Mouse (Mus musculus) liver (tissue): ENCODE measurements around the gene Trpt1.
A peak's percentile ranks its signal among the peaks of the same experiment; 100 is the strongest.

ENCODE experiments used
- DNase-seq: peaks from one replicate; pipeline ENCODE4 v3.0.0-alpha.2; 2020; ENCODE audit warnings: mixed read lengths

Trpt1 gene

DNA sequence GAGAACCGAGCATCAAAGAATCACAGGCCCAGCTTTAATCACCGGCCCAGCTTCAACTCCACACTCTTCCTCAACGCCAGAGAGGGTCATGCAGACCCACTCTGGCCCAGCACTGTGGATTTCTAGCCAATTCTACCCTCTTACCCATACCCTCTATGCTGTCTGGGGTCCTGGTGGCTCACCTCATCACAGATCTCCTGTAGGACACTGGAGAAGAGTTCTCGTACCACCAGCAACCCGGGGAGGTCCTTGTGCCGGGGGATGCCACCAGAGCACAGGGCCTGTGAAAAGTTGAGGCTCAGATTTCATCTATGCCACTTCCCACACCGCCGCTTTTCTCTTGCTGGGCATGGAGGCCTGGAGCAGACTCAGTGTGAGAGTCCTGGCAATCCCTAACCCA is 1.4 kb upstream of the Trpt1 start:
- no peak for DNase-seq

DNA sequence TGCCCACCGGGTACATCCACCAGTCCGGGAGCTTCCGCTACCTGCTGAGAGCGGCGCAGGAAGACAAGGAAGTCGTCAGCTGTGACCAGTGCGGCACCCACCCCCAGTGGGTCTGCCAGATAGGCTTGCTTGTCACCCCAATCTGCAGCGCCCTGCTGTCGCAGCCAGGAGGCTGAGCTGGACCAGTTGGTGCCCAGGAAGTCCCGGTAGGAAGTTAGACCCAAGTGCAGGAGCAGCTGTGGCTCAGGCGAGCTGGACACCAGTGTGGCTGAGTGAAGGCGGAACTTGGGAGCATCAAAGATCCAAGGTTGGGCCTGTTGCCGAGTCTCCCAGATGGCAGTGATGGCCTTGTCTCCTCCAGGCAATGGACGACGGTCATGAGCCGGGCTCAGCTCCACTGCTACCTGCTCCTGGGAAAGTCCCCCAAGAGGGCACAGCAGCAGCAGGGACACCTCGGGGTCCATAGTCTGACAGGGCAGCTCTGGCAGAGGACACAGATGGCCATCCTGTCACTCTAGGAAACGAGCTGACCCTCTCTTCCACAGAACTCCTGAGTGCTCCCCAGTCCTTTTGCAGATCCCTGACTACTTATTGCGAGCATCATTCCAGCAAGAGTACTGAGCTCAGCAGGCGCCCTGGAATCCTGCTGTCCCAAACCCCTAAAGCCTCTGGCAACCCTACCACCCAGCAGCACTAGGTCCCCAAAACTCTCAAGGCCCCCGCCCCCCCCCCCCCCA is 508 bp upstream of the Trpt1 start:
- no peak for DNase-seq

DNA sequence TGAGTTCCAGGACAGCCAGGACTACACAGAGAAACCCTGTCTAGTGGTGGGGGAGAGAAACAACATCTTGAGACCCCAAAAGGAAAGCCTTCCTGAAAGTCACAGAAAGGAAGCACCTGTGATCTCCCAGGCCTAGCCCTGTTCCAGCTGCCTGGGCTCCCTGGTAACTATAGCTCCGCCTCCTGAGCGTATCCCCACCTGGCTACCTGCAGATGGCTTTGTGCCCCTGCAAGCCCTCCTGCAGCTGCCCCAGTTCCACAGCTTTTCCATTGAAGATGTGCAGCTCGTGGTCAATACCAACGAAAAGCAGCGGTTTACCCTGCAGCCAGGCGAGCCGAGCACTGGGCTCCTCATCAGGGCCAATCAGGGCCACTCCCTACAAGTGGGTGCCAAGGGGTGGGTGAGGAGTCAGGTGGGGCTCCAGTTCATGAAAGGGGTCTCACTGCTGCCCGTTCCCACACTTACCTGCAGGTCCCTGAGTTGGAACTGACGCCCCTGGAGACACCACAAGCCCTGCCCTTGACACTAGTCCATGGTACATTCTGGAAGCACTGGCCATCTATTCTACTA is 1.9 kb downstream of the Trpt1 start:
- DNase-seq, result no peak

DNA sequence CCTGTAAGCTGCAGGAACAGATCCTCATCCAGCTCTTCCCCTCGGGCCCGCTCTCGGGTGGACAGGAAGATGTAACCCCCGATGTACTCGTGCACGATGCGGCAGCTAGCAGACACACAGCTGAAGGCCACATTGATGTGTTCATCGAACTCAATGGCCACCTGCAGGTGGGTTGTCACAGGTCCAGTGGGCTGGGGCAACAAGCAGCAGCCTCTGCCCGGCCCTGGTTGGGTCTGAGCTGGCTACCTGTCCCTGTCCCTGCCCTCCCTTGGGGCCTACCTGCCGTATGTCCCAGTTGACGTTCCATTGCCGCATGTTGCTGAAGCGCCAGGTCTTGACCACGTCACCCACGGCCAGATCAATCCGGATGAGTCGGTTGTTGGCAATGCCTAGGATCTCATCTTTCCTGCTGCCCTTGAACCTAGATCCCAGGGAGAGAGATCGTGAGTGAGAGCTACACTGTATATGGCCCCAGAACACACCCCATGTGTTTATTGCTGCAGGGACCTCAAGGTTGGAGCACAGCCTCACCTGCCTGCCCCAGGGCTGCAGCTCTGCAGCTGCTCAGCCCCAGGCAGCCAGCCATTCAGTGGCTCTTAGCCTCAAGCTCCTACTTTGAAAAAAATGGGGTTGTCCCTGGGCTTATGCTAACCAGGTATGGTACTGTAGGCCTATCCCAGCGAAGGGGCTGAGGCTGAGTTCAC is 3.6 kb downstream of the Trpt1 start:
- no peak for DNase-seq

DNA sequence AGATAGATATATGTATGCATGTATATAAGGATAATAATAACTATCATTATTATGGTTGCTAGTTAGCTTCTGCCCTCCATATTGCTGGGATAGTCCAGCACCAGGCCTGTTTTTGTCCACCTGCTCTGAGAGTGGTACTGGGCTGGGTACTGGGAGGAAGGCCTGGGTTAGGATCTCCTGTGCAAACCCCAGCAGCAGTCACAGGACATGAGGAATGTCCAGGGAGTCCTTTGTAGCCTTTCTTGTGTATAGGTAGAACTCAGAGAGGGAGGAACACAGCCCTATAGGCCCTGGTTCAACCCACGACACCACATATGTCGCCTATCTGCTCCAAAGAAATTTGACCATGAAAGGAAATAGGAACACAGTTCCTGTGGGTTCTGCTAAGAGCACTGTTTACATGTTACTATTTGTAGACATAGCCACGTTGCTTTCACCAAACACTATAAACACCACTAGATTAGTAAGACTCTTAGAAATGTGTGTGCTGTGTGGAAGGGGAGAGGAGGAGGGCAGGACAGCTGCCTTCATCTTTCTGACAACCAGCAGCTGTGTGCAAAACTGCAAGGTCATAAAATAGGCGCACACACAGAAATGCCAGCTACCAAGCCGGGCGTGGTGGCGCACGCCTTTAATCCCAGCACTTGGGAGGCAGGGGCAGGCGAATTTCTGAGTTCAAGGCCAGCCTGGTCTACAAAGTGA is 11.1 kb downstream of the Trpt1 start:
- DNase-seq, result no peak

DNA sequence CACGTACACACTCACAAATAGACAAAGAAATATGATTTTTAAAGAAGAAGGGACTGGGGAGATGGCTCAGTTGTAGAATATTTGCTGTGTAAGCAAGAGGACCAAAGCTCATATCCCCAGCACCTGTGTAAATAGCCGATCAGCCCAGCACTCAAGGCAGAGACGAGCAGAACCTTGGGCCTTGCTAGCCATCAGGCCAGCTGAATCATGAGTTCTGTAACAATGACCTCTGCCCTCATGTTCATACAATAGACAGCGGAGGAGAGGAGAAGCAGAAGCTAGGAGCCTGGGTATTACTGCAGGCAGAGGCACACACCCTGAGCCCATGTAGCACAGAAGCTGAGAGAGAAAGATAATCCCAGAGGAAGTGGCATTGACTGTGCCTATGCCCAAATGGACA is 16.5 kb downstream of the Trpt1 start:
- DNase-seq, result no peak

DNA sequence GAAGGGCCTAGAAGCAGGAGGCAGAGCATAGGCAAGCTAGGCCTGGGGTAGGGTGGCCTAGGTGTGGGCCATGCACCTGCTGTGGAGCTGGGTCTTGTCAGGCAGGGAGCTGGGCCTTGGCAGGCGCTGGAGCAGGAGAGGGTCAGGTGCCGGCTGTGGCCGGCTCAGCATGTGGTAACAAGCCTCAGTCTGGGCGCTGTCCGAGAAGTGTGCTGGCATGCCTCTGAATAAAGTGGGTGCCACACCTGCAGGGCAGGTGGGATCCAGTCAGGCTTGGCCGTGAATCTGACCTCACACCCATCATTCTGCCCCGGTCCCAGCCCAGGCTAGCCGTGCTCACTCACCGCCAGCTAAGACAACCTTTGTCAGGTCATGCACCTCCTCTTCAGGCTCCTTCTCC is 18.1 kb downstream of the Trpt1 start:
- DNase-seq, result no peak

DNA sequence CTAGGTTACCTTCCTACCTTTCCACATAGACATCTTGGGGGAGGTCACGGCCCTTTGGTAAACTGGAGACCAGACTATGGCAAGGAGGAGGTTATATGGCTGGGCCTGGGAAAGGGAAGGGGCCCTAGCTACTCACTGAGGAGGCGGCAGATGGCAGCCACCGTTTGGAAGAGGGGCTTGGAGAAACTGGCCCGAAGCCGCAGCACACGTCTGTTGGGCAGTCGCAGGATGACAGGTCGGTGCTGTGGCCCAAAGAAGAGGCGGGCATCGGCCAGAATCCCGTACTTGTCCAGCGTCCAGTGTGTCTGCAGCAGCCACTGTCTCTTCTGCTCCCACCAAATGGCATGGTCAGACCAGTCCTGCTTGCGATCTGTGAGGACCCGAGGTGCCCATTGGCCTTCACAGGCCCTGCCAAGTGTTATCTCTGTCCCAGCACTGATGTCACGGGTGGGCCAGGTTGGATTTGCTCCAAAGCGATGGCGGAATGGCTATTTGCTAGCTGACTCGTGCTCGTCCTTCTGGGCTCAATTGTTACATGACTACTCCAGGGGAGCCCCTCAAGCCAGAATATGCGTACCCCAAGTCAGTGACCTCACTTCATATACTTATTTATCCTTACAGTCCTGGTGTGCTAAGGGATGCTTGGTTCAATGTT is 18.7 kb downstream of the Trpt1 start:
- no peak for DNase-seq

DNA sequence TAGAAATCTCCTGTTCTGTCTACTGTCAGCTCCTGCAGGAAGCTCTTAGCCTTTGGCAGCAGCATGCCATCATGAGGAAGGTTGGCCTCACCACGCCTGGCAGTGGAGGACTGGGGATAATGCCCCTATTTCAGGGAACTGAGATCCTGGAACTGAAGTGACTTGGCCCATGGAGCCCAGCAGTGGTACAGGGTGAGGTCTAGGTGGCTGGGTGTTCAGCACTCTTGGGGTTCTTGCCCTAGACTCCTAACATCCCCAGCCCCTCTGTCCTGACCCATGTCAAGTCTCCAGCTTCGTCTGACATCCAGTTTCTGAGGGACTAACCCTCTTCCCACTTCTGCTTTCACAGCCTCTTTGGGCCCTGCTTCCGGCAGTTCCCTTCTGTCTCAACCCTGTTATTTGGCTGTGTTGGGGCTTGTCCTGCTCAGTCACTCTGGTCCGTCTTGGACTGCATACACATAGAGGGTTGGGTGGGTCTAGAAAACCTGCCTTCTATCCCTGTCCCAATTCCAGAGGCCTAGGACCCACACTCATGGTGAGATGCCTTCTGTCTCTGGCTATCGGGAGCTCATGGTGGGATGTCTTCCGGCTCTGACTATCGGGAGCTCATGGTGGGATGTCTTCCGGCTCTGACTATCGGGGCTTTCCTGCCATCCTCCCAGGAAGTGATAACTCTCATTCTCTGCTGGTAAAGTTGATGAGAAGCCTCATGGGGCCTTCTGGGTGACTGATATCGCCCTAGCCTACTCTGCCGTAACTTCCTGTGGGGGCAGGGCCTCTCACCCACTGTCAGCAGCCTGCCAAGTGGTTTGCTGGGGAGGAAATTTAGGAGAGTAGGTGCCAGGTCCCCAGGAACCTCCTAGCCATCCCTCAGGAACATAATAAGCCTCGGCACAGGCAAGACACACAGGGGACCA is 21.9 kb downstream of the Trpt1 start:
- peak; percentile 88 for DNase-seq

DNA sequence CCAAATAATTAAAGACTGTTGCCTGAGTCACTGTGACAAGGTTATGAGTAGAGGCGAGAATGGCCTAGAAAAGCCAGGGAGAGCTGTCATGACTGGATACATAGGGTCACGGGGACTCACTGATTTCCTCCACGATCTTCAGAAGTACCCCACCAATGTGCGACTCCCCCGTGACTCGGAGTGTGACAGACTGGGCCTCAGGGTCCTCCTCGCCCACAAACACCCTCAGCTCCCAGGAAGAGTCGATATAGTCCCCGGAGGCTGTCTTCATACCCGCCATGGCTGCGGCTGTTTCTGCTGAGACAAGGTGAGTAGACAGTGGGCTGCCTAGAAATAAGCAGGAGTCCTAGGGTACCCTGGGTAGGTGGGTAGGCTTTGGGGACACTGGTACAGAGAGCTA is 22.6 kb downstream of the Trpt1 start:
- peak; percentile 30 for DNase-seq

DNA sequence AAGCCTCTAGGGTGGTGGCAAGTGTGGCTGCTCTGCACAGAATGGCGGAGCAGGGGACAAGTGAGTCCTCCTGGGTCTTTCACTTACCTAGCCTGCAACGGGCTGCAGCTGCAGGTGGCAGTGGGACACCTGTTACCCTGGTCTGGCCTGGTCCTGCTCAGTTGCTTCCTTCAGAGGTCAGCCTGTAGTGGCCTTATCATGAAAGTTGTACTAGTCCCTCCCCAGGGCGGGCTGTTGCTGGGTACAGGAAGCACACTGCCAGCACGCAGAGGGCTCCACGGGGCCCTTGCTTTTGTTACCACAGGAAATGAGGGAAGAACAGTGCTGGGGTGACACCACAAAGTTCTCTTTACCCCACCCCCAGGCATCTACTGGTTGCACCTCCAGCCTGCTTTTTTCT is 23.3 kb downstream of the Trpt1 start, which contains the start of gene Fermt3:
Gene Fermt3 (minus strand): TSS at position 279 of the 400 bp plus-strand sequence.
- peak; percentile 87 for DNase-seq

DNA sequence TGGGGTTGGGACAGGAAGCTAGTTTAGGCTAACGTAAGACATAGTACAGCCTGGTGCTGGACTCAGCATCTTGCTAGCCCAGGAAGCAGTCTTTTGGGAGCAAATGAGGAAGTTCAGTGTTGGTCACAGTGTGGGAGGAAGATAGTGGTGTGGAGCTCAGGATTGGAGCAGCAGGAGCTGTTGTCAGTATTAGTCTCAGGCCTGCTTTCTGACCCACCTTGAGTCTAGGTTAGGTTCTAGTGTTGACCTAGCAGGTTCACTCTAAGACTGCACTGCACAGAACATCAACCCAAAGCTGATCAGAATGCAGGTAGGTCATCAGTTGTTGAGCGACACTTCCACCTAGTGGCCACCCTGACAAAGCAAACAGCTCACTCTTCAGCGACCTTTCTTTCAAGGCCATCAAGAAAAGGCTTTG is 24.3 kb downstream of the Trpt1 start:
- DNase-seq, result peak; percentile 67

DNA sequence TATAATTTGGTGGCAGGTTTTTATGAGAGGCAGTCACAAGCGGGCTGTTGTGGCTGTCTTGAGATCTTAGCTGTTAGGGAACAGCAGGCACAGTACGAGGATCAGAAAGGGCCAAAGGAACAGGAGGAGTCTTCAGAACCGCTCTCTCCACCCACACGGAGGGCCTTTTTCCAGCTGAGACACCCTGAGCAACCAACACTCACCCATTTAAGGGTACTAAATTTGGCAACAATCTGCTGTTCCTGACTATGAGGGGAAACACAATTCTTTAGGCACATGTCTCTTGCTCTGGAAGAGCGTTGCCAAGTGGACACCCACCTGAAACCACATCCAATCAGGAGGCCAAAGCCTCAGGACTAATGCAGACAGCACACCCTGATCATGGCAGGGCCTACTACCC is 33.6 kb downstream of the Trpt1 start:
- DNase-seq, result no peak

DNA sequence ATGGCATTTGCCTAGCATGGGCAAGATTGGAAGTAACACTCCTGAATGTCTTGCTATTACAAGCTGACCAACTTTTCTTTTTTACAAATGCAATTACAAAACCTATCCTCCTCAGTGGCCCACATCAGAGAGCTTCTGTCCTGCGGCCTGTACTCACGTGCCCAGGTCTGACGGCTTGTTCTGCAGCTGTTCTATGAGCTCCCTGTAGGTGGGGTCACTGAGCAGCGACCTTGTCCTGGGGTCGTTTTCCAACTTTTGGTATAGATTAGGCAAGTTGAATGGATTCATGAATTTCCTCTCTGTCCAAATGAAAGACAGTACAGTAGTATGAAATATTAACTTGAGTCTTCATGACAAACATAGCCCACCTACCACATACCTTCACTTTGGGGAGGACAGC is 38.1 kb downstream of the Trpt1 start:
- DNase-seq, result no peak

DNA sequence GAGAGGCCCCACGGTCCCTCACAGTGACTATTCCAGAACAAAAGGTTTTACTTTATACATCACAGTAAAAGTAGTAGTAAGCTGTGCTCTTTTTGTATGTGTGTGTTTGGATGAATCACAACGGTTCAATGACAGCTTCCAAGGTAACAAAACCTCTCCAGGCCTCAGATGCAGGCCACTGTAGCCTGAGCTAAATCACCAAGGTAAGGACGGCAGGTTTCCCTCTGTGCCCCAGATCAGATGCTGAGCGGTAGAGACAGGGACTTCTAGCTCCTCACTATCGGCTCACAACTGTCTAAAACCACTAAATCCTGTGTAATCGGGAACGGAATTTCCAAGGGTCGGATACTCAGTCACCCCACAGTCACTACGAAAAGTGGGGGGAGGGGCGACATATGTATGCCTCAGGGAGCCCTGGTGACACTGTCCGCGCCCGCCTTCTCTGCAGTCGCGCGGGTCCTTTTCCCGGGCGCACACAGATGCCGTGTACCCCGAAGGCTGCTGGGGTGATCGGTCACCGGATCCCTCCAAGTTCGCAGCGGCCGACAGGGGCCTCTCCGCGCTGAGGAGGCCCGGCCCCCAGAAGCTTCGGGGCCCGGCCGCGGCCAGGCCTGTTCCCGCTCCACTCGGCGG is 43.3 kb downstream of the Trpt1 start:
- peak; percentile 71 for DNase-seq

DNA sequence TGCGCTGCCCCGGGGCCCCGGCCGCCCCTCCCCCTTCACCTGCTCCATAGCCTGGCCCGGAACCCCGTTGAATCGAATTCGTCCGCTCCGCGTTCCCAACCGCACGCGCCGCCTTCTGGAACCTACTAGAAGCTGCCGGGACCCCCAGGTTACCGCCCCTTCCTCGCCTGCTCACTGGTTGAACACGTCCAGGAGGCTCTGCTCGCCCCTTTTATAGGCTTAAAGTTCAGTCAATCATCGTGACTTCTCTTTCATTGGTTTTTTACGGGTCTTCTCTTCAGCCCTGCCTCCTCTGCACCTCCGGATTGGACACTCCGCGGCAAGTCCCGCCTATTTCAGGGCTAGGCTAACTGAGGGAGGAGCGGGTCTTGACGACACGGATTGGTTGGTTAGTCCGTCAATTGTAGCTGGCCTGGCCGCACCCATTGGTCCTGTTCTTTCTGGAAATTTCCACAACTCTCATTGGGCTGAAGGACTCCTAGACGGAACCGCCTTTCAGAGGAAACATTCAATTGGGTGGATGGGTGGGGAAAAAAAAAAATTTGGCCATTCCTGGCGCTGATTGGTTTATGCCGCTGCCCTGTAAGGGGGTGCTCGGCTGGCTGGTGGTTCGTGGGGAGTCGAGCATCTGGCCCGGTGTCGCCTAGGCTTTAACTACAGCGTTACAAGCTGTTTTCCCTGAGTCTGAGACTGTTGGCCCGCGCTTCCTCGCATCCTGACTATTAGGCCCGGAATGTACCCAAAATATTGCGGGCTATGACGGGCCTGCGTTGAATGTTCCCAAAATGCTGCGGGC is 44.1 kb downstream of the Trpt1 start, which contains the start of gene Stip1:
Gene Stip1 (minus strand): TSS at position 127 of the 796 bp plus-strand sequence.
- peak; percentile 98 for DNase-seq

DNA sequence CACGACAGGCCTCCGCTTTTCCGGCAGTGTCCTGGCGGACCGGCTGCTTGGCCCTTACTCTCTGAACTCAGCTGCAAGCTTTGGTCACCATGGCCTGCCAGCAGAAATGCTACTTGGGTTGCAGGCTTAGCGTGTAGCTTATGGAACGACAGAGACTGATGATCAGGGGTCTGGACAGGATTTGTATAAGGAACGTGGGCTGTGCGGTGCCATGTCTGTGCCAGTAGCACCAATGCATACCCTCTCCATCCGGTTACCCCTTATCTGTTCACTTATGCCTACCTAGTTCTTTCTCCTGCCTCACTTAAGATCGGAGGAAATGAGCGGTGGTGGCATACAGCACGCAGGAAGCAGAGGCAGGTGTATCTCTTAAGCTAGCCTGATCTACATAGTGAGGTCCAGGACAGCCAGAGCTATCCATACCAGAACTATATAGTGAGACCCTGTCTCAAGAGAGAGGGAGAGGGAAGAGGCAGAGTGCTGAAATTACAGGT is 44.8 kb downstream of the Trpt1 start:
- peak; percentile 19 for DNase-seq

DNA sequence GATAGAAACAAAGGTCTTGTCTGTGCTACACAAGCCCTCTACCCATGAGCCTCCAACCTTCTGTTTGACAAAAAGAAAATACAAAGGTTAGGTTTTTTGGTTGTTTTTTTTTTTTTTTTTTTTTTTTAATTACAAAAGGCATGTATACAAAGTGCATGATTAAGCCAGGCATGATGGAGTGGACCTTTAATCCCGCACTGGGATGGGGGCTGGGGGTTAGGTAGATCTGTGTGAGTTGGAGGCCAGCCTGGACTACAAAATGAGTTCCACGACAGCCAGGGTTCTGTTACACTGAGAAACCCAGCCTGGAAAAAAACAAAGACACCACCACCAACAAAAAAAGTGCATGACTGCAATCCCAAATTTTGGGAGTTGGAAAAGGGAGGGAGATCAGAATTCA is 45.2 kb downstream of the Trpt1 start:
- no peak for DNase-seq

DNA sequence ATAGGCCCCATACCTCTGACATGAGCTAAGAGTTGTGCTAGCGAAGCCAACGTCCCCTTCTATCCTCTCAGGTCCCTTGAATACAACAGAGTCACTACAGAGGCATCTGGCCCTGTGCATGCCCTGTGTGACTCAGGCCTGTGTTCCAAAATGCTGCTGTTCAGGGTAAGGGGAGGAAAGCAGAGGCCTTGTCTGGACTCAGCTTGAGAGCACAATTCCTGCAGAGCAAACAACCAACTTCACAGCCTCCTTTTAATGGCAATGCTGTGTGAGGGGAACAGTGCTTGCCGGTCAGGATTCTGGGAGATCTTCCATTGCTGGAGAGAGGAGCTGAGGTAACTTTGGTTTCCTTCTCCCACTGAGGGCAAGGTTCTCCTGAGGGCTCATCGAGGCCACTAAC is 48.3 kb downstream of the Trpt1 start:
- DNase-seq, result no peak

DNA sequence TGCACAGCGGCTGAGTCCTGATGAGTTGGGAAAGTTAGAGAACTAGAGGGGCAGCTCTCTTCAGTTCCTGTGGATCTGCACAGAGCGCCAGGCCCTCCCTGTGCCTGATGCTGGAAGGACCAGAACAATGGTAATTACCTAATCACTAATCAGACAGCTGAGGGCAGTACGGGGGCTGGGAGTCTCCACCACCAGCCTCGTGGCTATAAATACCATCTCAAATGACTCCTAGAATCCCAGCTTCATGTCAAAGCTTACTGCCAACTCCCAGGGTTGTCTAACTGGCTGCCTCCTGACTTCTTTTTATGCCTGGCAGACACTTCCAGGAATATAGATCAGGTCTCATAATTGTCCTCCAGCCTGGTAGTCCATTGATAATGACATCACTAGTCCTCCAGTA is 48.8 kb downstream of the Trpt1 start:
- no peak for DNase-seq
